Mouse (Mus musculus): Measurements from ENCODE around the gene Ptp4a2.

Ptp4a2 gene

GRCm38 (mm10) chr4:129795151-129795860 is 15.7 kb upstream of the Ptp4a2 start:
- no peak for ATAC-seq (ENCODE audit: insufficient number of reproducible peaks, low FRiP score, low TSS enrichment)

DNA sequence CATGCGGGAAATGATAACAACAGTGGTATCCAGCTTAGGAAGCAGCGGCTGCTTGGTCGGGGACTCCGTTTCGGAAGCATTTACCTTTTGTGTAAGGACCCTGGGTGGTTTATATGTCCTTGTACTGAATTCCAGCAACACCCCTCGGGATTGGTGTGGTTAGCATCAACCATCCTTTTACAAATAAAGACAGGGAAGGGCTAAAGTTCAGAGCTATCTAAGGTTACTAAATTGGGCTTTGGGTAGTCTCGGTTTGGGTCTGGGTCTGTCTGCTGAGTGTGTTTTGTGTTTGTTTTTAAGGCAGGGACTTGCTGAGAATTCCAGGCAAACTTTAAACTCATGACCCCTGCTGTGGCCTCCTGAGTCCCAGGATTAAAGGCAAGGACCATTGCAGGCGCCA is 15.2 kb upstream of the Ptp4a2 start:
- ATAC-seq (ENCODE audit: insufficient number of reproducible peaks, low FRiP score, low TSS enrichment), result no peak

DNA sequence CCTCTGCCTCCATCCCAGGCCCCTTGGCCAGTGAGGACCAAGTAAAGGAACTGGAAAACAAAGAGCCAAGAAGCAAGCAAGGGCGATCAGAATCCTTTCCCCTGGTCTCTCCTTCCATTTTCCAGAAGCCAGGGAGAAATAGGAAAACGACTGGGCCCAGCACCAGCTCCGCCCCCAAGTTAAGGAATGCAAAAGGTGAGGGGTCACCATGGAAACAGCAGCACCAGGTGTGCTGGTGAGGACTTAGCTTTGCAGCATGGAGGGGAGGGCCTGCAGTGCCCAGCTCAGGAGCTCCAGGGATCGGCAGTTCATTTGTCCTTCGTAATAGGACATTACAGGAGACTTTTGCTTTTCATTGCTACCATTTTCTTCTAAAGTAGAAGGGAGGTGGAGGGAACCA is 13.0 kb upstream of the Ptp4a2 start:
- ATAC-seq (ENCODE audit: insufficient number of reproducible peaks, low FRiP score, low TSS enrichment), result no peak

DNA sequence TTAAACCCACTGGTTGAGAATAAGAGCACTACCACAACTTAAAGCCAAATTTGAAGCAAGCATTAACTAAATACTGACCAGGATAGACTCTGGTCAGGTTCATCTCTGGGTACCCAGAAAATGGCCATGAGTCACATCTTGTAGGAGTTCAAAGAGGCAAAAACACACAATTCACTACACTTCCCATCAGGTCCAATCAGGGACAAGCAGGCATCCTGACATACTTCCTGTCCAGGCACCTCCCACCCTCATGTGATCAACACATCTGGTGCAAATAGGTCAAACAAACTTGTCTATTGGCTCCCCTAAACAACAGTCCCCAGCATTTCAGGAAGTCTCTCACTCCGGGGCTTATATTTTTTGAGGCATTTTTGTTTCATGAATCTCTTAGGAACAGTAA is 7.7 kb upstream of the Ptp4a2 start:
- ATAC-seq (ENCODE audit: insufficient number of reproducible peaks, low FRiP score, low TSS enrichment), result no peak

- ATAC-seq (ENCODE audit: insufficient number of reproducible peaks, low FRiP score, low TSS enrichment), result no peak
Observed at GRCm38 (mm10) chr4:129805059-129805458, 6.0 kb upstream of the Ptp4a2 start.

DNA sequence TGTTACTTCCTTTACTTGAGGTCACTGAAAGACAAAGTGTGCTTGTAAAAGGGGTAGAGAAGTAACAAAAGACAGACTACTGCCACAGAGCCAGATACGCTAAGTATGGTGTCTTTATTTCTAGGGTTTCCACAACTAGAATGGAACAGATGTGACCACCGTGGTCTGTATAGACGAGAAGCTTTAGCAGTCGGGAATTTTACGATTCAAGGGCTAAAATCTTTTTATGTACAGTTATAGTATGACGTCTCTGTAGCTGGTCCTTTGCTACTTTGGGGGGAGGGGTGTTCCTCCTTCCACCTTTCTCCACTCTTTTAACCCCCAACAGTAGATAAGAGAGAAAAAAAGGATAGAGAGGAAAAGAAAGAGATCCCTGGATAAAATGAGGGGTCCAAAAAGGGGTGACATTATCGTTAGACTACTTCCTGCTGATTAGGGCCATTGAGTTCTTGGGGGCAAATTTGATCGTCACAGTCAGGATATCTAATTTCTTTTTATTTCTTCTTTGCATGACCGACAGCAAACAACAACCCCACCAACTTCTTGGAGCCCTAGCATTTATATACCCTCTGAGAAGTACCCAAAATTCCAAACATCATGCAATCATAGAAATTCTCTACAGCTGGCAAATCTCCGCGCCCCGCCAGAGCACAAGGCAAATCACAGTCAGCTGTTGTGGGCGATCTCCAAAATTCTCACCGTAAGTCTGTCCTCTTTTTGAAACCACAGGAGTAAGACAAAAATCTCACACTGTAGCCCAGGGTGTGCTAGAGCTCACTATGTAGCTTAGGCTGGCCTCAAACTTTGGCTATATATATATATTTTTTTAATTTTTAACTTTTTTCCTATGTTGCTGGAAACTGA is 818 bp downstream of the Ptp4a2 start:
- no peak for ATAC-seq (ENCODE audit: insufficient number of reproducible peaks, low FRiP score, low TSS enrichment)

DNA sequence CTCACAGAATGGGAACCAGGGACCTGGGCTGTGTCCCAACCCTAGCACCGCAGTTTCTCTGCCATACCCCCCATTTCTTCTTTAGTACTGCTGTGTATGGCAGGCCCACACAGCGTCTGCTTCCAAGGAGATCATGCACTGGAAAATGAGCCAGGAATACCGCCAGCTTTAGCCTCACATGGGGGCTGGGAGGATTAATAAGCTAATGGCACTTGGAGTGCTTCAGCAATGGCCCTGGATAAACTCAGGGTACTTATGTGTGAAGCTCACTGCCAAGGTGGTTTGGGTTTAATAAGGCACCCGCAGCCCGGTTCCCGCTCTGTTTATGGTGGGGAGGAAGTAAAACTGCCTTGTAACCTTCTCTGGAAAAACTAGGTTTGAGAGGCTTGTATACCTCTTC is 6.6 kb downstream of the Ptp4a2 start:
- ATAC-seq (ENCODE audit: insufficient number of reproducible peaks, low FRiP score, low TSS enrichment), result no peak

DNA sequence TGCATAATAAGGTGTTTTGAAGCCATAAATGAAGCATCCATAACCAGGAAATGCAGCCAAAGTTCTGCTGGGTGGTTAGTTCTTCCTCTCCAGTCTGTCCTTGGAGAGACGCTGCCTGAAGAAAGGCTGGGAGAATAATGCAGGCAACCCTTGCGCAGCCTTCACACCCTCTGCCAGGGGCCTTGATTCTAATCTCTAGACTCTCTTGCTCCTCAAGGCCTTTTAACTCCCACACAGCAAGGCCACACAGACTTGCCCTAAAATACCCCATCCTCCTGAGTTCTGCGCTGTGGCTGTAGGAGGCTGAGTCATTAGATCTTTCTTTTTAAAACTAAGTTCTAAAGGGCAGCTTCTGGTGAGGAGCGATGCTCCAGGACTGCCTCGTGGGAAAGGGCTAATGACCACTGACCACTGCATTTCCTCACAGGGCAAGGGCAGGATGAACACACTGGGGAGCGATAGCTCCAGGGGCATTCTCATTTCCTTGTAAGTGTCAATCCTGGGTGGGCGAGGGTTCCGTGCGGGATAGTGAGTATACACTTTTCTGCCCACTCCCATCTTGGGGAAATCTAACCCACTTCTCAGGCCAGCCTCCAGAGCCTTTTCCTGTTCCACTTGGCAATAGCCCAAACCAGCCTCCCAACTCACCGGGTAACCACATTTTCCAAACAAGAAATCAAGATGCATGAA is 7.6 kb downstream of the Ptp4a2 start:
- no peak for ATAC-seq (ENCODE audit: insufficient number of reproducible peaks, low FRiP score, low TSS enrichment)

DNA sequence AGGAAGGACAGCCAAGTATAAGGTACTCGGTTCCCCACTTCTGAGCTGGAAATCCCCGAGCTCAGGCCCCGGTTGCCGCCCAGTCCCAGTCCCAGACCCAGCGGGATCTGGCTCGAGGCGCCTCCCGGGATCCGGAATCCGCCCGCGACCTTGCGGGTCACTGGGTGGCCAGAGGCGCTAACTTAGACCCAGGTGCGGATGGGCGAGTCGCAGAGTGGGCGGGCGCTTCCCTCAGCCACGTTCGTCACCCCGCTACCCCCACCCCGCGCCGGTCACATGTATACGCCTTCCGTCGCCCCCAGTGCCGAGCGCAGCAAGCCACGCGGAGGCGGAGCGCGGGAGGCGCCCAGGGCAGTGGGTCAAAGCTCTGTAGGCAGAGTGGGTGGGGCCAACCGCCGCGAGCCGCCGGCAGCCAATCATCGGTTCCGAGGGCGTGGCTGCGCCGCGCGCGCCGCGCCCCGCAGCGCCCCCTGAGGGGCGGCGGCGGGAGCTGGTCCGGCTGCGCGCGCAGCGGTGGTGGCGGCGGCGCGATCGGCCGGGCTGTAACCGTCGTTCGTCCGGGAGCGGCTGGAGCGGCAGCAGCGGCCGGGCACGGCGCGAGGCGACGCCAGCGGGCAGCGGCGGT is 8.8 kb downstream of the Ptp4a2 start:
- ATAC-seq (ENCODE audit: insufficient number of reproducible peaks, low FRiP score, low TSS enrichment), result peak; percentile 92

- peak; percentile 65 for ATAC-seq (ENCODE audit: insufficient number of reproducible peaks, low FRiP score, low TSS enrichment)
Observed at GRCm38 (mm10) chr4:129820417-129821086, 9.5 kb downstream of the Ptp4a2 start.

DNA sequence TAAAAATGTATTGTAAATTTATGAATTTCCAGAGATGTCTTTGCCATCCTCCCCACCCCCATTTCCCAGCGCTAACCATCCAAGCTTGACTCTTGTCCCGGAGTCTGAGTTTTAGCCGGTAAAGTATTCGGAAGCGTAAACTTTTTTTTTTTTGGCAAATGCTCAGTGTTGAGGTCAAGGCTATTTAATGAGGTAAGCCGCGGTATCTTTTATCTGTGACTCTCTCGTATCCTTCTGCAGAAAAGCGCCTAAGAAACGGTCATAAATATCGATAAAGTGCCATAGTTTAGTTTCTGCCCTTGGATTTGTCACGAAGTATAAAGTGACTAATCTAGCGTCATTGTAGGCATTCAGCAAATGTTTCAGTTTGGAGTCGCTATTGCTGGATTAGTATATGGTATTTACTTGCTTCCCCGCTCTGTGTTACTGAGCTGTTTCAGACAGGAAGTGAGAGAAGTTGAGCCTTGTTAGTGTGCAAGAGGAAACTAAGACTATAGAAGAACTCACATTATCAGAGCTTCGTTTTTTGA is 10.1 kb downstream of the Ptp4a2 start:
- no peak for ATAC-seq (ENCODE audit: insufficient number of reproducible peaks, low FRiP score, low TSS enrichment)

DNA sequence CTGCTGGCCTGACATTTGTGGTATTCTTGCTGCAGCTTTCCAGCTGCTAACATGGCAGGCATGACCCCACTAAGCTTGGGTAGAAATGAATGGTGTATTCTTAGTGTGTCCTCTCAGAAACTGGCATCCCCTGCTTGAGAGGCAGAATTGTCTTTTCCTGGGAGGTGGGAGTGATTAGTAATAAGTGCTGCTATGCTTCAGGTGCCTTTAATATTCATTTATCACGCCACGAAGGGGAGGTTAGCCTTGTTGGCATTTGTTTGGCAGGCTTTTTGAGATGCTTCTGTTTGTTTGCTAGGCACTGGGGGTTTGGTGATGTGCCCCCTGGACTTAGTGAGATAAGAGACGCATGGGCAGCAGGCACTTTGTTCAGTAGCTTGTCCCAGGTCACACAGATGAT is 11.3 kb downstream of the Ptp4a2 start:
- no peak for ATAC-seq (ENCODE audit: insufficient number of reproducible peaks, low FRiP score, low TSS enrichment)

GRCm38 (mm10) chr4:129823216-129823810 is 12.3 kb downstream of the Ptp4a2 start:
- ATAC-seq (ENCODE audit: insufficient number of reproducible peaks, low FRiP score, low TSS enrichment), result no peak

GRCm38 (mm10) chr4:129827611-129828010 is 16.6 kb downstream of the Ptp4a2 start:
- no peak for ATAC-seq (ENCODE audit: insufficient number of reproducible peaks, low FRiP score, low TSS enrichment)

GRCm38 (mm10) chr4:129828081-129828480 is 17.1 kb downstream of the Ptp4a2 start:
- no peak for ATAC-seq (ENCODE audit: insufficient number of reproducible peaks, low FRiP score, low TSS enrichment)

DNA sequence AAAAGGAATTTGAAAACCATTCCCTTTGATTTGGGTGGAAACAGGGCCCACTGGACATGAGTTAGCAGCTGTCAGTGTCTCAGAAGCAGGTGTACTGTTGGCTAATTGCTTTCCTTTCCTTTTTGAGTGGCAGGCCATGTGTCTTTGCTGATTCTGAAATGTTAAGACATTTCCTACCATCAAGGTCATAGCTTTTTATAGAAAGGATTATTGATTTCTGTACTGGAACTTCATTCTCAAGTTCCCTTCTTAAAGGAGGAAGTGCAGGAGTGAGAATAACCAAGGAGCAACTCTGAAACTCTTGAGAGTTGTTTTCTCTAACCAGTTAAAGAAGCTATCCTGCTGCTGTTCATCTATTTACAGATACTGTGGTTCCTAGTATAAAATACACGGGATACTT is 18.8 kb downstream of the Ptp4a2 start:
- ATAC-seq (ENCODE audit: insufficient number of reproducible peaks, low FRiP score, low TSS enrichment), result no peak

DNA sequence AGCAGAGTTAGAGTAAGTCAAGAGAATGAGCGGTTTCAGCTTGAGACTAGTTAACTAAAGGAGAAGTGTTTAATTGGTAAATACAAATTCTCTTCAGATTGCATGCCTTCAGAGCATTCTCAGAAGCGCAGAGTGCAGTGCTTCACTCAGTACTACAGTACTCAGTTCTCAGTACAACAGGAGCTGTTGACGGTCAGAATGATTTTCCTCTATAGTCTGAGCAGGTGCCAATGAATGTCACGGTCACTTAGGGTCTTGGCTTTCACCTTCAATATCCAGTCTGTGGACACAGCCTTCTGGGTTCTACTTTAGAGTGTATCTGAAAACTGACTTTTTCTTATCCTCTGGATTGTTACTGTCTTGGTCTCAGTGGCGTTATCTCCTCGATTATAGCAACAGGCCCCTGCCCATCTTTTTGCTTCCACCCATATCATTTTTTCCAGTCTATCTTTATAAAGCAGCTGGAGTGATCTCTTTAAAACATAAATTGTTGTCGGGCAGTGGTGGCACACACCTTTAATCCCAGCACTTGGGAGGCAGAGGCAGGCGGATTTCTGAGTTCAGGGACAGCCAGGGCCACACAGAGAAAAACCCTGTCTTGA is 19.4 kb downstream of the Ptp4a2 start:
- no peak for ATAC-seq (ENCODE audit: insufficient number of reproducible peaks, low FRiP score, low TSS enrichment)

- ATAC-seq (ENCODE audit: insufficient number of reproducible peaks, low FRiP score, low TSS enrichment), result no peak
Observed at GRCm38 (mm10) chr4:129834581-129834980, 23.6 kb downstream of the Ptp4a2 start.

- ATAC-seq (ENCODE audit: insufficient number of reproducible peaks, low FRiP score, low TSS enrichment), result no peak
Observed at GRCm38 (mm10) chr4:129835296-129835695, 24.3 kb downstream of the Ptp4a2 start.
